Mouse (Mus musculus): ENCODE measurements at regions not wholly inside any gene's neighbourhood (a gene's known extent, or its start where the extent isn't known, plus 50 kb on each side); places are given as distances from the start of the nearest gene placed in this dataset.

GRCm38 (mm10) chr19:52177088-52177791 is 86.9 kb upstream of the Ins1 start:
- DNase-seq: no peak

GRCm38 (mm10) chr19:52193813-52194212 is 70.3 kb upstream of the Ins1 start:
- DNase-seq: peak; percentile 5

- no peak for DNase-seq
These were observed 64.4 kb upstream of the Ins1 start for GRCm38 (mm10) chr19:52199545-52200284.

GRCm38 (mm10) chr19:52207725-52208124 is 56.4 kb upstream of the Ins1 start:
- DNase-seq: no peak
